Mouse (Mus musculus) adrenal gland, postnatal 4 days (tissue): ENCODE results near the gene Carns1. TPM values are rescaled to one million over a fixed set of nuclear protein-coding genes. Genes with fewer than 3 reads are reported as not detected.
"Not testable (repeated sequence)": the region's sequence is repeated elsewhere in the genome, so short reads cannot be mapped to it uniquely, and the experiment has no call there.

Source experiments
- DNase-seq, 2 experiments: peaks; one replicate each; pipeline ENCODE4 v3.0.0; 2021 to 2022; ENCODE audit warnings: low spot score in 2 of 2, mixed read lengths in 2 of 2
- total RNA-seq, 2 experiments: library from RNA; stranded (reverse); gene quantifications; 2 replicates each; pipeline ENCODE4 v1.2.3; 2021

Carns1 gene
- total RNA-seq, 2 experiments from 2014 or later: 5.5 to 7.3 TPM

DNA sequence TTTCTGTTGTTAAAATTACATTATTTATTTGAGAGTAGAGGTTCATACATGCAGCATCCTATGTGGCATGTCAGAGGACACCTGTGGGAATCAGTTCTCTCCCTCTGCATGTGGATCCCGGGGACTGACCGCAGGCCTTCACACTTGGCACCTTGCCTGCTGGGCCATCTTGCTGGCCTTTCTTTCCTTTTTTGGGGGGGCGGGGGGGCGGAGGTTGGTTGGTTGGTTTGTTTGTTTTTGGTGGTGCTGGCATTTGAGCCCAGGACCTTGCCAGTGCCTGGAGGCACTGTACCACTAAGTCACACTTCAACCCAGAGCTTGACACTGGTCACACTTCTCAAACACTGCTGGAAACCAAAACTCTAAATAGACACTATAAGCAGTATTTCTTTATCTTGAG is 40.9 kb downstream of the Carns1 start:
- no peak for DNase-seq

DNA sequence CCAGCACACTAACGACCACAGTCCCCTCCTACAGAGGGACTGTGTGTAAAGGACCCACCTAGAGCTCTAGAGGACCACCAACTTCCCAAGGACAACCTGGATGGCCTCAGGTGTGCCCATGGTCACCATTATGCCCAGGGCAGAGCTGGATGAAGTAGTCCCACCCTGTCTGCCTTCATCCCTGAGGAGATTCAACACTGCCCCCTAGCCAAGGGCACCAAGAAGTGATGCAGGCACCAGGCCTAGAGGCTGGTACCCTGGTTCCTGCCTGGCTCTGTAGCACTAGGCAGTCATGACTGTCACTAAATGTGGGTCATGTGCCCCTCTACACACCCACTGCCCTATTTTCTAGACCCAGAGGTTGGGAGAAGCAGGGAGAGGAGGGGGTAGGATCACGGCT is 43.5 kb downstream of the Carns1 start:
- no peak for DNase-seq

DNA sequence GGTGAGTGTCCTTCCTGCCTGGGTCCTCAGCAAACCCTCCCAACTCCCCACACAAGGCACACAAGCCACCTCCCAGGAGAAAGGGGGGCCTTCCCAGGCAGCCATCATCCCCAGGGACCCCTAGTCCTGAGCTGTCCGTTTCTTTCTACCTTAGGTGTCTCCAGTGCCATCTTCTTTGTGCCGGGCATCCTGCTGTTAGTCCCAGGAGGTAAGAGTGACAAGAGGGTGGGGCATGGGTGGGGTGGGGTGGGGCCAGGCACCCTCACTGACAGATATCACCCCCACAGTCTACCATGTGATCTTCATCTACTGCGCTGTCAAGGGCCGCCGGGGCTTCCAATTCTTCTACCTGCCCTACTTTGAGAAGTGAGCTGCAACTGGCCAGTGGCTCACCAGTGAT is 44.2 kb downstream of the Carns1 start:
- no peak for DNase-seq

GRCm38 (mm10) chr19:4130106-4130505 is 45.2 kb downstream of the Carns1 start:
- no peak for DNase-seq

DNA sequence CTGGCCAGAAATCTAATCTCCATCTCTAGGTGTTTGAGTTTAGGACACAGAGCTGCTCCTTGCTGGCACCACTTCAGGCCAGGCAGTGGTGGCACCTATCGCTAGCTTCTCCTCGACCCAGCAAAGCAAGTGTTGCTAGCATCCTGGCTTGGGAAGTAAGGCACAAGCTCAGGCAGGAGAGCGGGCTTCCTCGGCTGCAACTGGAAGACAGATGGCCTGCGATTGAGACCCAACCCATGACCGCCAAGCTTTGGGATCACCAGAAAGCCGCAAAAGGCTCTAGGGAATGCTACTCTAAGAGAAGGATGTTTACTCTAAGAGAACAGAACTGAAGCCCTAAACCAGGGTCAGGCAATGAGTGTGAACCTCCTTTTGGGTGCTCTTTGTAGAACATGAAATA is 45.8 kb downstream of the Carns1 start:
- DNase-seq: no peak

- no peak for DNase-seq
These were observed 48.4 kb downstream of the Carns1 start for GRCm38 (mm10) chr19:4126759-4127495.

- peak; percentile 88 to 98 for DNase-seq
These were observed 49.3 kb downstream of the Carns1 start, which contains the start of gene Aip for GRCm38 (mm10) chr19:4125741-4126696. Gene Aip, minus strand, starts transcription at chr19:4125858.

DNA sequence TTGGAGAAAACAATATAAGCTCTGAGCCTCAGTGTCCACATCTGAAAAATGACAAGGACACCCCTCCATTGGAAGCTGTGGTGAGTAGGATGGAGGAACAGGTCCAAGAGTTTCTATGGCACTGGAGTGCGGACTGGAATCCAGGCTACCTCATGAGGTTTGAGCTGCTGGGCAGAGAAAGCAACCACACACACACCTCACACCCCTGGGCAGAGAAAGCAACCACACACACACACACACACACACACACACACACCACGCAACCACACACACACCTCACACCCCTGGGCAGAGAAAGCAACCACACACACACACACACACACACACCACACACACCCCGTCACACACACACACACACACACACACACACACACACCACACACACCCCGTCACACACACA is 50.0 kb downstream of the Carns1 start:
- not testable (repeated sequence) for DNase-seq

GRCm38 (mm10) chr19:4124432-4124831 is 50.8 kb downstream of the Carns1 start:
- DNase-seq: no peak

- no peak for DNase-seq
These were observed 52.6 kb downstream of the Carns1 start for GRCm38 (mm10) chr19:4122411-4123370.

- not testable (repeated sequence) for DNase-seq
These were observed 53.4 kb downstream of the Carns1 start for GRCm38 (mm10) chr19:4121896-4122295.

DNA sequence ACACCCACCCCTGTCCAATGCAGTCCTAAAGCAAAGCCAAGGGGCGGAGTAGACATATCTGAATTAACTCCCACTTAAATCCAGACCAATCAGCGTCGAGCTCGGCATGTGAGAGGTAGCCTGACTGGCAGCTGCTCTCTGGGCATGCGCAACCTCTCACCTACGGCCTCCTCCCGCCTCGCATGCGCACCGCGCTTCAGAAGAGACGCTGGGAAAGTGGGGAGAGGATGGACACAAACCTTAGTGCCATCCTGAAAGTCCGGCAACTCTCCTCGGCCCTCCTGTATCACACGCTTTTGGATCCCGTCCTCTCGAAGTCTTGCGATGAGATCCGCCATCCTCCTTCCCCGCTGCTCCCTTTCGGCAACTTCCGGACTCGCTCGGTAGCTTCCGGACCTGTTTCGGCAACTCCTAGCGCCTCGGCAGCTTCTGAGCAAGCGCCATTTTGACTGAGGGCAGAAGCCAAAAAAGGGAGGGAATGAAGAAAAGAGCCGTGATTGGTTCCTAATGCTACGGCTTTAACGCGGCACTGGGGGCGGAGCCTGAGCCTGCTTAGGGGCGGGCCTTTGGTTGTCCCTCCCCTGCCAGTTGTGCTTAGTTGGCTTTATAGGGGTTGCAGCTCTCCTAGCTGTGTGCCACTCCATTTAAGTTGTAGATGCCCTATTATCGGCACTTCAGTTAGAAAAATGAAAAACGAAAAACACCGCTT is 54.0 kb downstream of the Carns1 start:
- DNase-seq: peak; percentile 90 to 93

GRCm38 (mm10) chr19:4120496-4120895 is 54.8 kb downstream of the Carns1 start:
- no peak for DNase-seq

- DNase-seq: no peak
These were observed 55.4 kb downstream of the Carns1 start for GRCm38 (mm10) chr19:4119716-4120487.

GRCm38 (mm10) chr19:4118350-4118749 is 56.9 kb downstream of the Carns1 start:
- no peak for DNase-seq

DNA sequence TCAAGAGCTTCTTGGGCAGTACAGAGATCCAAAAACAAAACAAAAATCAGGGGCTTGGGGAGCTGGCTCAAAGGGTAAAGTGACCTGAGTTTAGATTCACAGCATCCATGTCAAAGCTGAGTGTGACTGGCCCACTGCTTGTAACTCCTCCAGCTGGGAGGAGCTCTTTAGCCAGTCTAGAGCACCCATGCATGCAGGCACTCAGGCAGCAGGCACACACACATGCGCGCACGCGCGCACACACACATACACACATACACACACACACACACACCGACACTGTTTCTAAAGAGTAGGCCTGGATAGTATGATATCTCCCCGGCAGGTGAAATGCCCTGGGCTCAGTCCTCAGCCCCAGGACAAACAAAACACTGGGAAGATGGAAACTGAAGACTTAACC is 58.3 kb downstream of the Carns1 start:
- no peak for DNase-seq

DNA sequence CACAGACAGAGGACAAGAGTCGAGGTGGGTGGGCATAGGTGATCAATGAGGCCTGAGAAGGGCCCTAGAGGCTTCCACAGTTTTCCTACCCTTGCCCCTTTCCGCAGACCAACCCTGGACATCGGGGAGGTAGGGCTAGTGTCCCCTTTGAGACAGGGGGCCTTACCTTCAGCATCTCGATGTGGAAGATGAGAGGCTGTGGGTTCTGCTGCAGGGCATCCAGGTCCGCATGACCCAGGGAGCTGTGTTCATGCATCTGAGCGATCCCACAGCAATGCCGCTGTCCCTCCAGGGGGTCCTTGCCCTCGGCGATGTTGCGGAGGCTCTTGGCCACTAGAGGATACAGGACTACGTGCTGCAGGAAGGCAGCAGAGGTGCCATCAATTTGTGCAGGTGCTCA is 59.5 kb downstream of the Carns1 start:
- DNase-seq: no peak

- DNase-seq: no peak
These were observed 60.1 kb downstream of the Carns1 start for GRCm38 (mm10) chr19:4115144-4115543.

GRCm38 (mm10) chr19:4114551-4114950 is 60.7 kb downstream of the Carns1 start:
- DNase-seq: no peak
